Mouse (Mus musculus): ENCODE measurements around the gene Cbx3.
"Not testable (repeated sequence)": the region's sequence is repeated elsewhere in the genome, so short reads cannot be mapped to it uniquely, and the experiment has no call there.

The Cbx3 gene

DNA sequence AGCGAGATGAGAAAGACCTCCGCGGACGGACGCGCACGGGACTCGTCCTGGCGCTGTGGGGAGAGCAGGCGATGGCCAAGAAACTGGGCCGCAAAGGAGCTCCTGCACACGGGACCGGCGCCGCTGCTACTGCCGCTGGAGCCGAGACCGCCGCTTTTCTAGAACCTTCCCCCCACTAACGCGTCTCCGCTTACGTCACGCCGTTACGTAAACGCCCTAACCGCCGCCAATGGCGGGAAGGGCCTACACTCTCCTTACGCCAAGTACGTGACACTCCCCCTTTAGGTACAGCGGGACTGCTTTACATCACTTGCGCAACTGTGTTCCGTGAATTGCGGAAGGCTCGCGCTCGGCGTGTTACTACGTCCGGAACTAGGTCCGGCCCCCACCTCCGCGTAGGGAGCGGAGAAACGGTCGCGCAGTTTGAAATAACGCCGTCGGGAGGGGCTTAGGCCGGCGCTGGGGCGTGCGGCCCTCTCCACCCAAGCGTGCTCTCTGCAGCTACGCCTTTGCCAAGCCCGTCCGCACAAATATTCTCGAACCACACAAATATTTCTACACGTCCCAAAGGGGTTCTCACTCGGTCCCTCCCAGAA lies 347 bp upstream of the Cbx3 start, which contains the start of gene Hnrnpa2b1:
Gene Hnrnpa2b1 (minus strand): TSS at position 180 of the 596 bp plus-strand sequence.
- peak; percentile 99 for DNase-seq (ENCODE audit: low spot score)

DNA sequence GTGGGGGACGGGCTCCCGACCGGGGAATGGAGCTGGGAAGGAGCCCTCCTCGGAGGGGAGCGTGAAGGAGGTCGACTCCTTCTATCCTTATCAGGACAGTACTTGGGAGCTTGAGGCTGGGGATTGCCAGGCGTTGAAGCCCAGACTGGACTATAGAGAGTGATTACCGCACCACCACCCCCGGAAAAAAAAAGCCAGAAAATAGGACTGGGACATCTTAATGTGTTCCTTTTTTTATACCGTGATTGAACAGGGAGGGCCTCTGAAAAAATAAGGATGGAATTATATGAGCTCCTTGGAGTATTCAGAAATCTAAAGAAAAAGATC lies 982 bp downstream of the Cbx3 start:
- DNase-seq (ENCODE audit: low spot score): no peak

DNA sequence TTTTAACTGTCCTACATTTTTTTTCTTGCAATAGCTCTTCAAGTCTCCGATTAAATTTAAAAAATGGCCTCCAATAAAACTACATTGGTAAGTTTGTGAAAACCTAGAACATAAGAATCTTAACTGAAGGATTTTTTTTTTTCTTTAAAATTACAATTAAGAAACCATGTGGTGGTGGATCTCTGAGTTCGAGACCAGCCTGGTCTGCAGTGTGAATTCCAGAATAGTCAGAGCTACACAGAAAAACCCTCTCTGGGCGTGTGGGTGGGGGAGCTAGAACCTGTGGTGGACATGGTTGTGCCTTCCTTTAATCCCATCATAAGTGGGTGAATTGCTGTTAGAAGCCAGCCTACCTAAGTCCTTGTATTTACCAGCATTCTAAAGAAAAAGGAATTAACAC lies 1.6 kb downstream of the Cbx3 start:
- DNase-seq (ENCODE audit: low spot score): peak; percentile 58

DNA sequence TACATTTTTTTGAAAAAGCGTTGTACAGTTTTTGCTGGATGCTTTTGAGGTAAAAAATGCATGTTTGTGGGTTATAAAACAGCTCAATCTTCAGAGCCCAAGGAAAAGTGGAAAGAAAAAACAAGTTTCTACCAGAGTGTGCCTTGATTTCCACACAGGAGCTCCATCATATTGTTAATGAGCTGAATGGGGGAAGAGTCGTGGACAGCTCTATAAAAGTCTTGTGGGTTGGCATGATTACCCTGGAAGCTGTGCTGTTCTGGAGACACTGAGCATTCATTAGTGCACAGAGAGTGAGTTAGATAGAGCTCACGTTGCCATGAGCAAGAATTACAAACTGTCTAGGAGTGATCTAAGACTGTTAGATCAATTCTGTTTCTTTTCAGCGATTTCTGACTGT lies 2.1 kb downstream of the Cbx3 start:
- peak; percentile 33 for DNase-seq (ENCODE audit: low spot score)

DNA sequence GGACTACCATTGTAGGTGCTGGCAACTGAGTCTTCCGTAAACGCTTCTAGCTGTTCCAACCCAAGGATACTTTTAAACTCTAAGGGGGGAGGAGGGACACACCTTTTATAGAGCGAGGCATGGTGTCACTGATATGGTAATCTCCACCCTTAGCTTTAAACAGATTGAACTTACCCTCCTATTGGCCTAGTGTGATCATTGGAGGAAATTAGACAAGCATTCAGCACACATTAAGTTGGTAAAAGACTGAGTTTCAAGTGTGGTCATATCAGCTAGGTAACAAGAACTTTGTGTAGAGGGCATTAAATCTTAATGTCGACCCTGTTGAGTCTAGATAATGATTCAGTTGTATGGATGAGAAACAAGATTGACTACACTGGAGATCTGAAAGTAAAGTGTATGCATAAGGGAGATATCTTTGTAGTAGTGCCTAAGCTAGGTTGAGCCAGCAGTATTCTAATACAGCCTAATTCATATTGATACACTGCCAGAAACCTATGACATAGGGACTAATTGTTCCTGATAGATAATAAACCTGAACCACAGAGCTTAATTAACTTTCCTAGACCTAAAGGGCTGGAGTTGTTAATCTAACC lies 9.1 kb downstream of the Cbx3 start:
- no peak for DNase-seq (ENCODE audit: low spot score)

DNA sequence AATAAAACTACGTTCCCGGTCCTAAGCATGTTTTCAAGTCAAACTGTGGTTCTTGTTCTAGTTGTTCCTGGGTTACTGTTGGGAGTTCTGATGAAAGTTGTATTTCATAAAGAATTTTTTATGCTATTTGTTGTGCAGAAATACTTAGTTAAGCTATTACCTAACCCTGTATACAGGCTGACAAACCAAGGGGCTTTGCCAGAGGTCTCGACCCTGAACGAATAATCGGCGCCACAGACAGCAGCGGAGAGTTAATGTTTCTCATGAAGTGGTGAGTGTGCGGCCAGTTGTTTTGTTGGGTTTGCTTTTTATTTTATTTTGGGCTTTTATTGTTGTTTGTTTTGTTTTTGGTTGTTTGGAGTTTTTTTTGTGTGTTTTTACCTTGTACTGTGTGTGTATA lies 11.4 kb downstream of the Cbx3 start:
- no peak for DNase-seq (ENCODE audit: low spot score)

GRCm38 (mm10) chr6:51483861-51484260 lies 13.7 kb downstream of the Cbx3 start:
- no peak for DNase-seq (ENCODE audit: low spot score)

GRCm38 (mm10) chr6:51484556-51484955 lies 14.4 kb downstream of the Cbx3 start:
- not testable (repeated sequence) for DNase-seq (ENCODE audit: low spot score)

DNA sequence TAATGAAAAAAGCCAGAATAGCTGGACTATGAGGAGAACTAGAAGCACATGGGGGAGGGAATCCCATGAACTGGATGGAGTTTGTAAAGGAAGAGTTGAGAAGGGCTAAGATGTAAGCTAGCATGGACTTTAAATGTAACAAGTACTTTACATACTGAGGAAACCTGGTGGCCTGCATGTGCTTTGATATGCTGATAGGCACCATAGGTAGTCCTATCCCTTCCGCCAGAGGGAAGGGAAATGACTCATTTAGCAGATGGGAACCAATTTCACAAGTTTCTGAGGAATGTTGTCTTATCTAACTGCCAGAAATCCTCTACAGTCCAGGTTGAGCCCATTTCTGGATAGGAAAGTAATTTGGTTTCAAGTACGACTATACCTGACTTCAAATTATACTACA lies 15.5 kb downstream of the Cbx3 start:
- DNase-seq (ENCODE audit: low spot score): no peak

DNA sequence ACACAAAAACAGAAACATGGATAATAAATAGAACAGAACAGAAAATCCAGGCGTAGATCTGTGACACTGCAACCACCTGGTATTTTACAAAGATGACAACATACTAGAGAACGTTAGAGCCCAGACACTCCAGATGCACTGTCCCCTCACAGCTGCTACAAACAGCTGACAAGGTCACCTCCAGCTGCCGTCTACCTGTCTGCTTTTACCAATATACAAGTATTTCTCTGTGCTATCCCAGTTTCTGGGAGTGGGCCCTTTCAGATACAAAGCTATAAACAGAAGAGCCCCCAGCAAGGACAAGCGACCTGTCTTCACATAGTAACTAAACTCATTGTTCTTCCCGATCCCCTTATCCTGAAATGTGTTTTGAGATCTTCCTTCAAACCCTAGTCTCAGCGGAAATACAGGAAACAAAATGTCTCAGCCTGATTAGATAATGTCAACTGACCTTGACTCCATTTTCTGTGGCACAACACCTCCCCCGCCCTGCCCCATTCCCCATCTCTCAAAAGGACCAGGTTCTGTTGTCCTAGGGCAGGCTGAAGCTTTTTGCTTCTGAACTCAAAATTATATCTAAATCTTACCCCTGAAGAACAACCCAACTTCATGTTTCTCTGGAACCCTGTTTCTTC lies 16.0 kb downstream of the Cbx3 start:
- DNase-seq (ENCODE audit: low spot score): no peak

- DNase-seq (ENCODE audit: low spot score): no peak
These were observed 16.6 kb downstream of the Cbx3 start for GRCm38 (mm10) chr6:51486731-51487130.

- peak; percentile 24 for DNase-seq (ENCODE audit: low spot score)
These were observed 19.6 kb downstream of the Cbx3 start for GRCm38 (mm10) chr6:51489787-51490186.

GRCm38 (mm10) chr6:51497321-51498111 lies 27.4 kb downstream of the Cbx3 start:
- DNase-seq (ENCODE audit: low spot score): no peak

- DNase-seq (ENCODE audit: low spot score): no peak
These were observed 35.5 kb downstream of the Cbx3 start for GRCm38 (mm10) chr6:51505671-51506070.

- no peak for DNase-seq (ENCODE audit: low spot score)
These were observed 37.4 kb downstream of the Cbx3 start for GRCm38 (mm10) chr6:51507556-51507955.

DNA sequence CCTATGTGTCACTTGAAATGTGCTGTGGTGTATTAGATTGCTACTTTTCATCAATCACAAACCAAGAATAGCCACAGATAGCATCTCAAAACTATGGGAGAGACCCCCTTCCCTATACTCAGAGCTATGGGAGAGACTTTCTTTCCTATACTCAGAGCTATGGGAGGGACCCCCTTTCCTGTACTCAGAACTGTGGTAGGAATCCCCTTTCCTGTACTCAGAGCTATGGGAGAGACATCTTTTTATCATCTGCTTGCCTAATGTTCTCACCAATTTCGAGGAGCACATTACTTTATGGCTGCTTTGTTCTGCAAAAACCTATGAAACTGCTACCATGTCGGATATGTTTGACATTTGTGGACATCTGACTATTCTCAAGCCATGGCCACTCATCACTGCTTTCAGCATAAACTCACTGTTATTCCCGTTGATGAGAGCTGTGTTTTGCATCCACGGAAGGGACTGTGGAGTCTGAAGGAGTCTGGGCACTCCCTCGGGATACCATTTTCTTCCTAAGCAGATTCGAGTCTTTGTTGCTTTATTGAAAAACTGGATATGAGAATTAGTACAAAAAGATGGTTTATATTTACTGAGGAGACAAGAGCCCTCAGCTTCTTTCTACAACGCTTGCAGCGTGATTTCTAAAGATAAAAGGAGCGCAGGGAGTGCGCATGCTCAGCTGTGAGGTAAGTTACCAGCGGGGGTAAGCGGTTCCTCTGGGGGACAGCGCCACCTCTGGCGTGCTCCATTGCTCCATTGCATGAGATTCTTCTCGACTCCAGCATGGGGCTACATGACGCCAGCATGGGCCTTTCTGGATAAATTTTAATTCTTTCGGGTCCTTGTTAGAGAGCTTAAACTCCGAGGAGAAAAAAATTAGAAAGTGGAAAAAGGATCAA lies 38.8 kb downstream of the Cbx3 start:
- DNase-seq (ENCODE audit: low spot score): peak; percentile 89

DNA sequence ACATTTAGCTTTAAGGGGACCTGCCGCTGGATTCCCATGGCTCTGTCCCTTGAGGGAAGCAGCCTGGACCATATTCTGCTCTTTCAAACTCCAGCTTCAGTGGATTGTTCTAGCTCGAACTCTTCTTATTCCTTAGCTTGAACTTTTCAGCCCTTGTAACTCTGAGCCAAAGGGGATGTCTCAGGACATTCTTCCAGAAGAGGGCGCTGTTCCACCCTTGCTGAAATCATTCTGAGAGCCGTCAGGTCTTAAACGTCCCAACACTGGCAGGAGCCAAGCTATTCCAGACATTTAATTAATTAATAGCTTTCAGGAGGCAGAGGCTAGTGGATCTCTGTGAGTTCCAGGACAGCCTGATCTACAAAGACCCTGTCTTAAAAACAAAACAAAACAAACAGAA lies 39.9 kb downstream of the Cbx3 start:
- peak; percentile 76 for DNase-seq (ENCODE audit: low spot score)

DNA sequence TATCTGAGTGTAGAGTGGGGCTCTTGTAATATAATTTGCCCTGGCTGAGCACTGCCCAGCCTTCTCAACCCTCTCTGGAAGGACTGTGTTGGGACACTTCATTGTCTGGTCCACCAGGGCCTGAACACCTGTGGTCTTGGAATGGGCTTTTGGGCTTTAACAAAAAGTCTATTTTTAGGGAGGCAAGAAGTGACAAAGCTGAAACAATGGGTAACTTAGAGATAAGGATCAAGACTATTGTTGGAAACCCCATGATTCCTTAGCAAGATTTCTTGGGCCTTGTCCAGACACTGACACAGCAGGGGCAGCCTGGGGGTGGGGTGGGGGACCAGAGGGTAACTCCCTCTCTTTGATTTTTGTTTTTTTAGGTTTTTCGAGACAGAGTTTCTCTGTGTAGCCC lies 40.8 kb downstream of the Cbx3 start:
- no peak for DNase-seq (ENCODE audit: low spot score)

DNA sequence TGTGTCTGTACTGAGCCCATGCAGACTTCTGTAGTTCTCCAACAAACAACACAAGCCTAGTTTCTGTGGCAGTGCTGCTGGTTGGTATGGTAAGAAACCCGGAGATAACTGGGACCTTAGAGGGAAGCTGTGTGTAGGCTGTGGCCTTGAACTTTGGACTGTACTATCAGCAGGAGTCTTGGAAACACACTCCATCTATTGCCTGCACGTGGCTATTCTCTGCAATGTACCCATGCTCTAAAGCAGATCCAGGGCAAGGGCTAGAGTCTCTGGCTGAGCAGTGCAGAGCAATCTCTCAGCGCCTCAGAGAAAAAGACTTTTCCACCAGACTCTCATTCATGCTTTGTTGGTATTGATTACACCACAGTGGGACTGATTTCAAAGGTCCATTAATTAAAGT lies 43.6 kb downstream of the Cbx3 start:
- DNase-seq (ENCODE audit: low spot score): no peak

- DNase-seq (ENCODE audit: low spot score): no peak
These were observed 44.7 kb downstream of the Cbx3 start for GRCm38 (mm10) chr6:51514860-51515259.

DNA sequence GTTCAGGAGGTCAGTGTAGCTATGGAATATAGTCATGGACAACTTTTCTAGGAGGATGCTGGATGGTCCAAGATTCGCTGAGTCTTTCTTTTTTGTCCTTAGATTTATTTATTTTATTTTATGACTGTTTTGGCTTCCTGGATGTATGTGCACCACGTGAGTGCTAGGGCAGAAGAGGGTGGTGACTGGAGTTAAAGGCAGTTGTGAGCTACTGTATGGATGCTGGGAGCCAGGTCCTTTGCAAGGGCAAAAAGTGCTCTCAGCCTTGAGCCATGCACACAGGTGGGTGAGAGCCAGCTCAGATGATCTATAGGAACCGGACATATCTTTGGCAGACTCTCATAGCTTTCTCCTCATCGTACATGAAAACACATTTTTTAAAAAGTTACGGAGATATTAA lies 53.1 kb downstream of the Cbx3 start:
- peak; percentile 30 for DNase-seq (ENCODE audit: low spot score)

DNA sequence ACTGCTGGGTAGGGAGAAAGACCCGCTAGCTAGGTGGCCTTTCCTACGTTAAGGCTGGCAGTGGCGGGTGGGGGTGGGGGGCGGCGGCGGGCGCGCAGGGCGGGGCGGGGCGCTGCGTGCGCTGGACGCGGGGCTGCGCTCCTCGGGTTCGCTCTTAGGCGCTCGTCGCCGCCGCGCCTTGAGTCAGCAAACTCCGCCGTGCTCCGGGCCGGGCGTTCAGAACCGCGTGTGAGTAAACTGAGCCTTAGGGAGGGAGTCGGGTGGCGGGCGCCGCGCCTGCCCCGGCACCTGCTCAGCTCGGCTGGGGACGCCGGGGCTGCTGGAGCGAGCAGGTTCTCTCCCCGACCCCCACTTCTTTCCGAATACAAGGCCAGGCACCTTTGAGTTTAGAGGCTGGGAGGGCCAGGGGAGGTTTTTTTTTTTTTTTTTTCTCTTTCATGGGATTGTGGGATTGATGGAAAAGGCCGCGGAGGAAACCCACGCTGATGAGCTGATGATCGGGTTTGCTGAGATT lies 53.7 kb downstream of the Cbx3 start, which contains the start of gene Snx10:
Gene Snx10 (plus strand): TSS at position 95 of the 514 bp plus-strand sequence.
- DNase-seq (ENCODE audit: low spot score): peak; percentile 73
